ENCODE assay signal across 9 mouse cellular contexts in the genomic region with DNA sequence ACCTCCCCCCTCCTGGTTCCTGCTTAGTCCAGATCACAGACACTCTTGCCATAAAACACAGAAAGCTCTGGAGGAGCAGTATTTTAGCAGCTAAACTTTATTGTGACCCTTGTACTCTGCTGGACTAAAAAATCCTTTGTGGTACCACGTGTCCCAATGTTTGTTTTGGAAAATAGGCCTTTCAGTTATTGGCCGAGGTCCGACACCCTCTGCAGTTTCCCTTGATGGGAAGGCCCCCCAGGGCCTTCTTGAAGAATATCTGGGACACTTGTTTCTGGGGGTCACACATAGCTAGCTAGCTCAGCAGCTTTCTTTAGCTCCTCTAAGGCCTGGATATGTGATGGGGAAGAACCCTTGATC. TPM values are rescaled to one million over a fixed set of nuclear protein-coding genes. Genes with fewer than 3 reads are reported as not detected.
DNase-seq lines count a peak whose midpoint lies in the region; ATAC-seq and TF ChIP-seq lines count a peak whose summit lies in the region.
"Had no signal": no experiment of that assay in that cellular context is flagged by ENCODE, and none has a peak within 500 bp of the region (broad histone marks: within the 10 kb centered on the region; RNA-seq: fewer than 3 reads in every experiment).

No protein-coding gene starts in this region.

- H3K4me2 ChIP-seq in embryonic facial prominence, embryonic 14.5 days (ENCODE audit: low read depth, low read length): peak overlapping the region; percentile 96
- H3K4me2 ChIP-seq in hindbrain, postnatal 0 days (ENCODE audit: low read depth, low read length): peak overlapping the region; percentile 86

- no peak for TF ChIP-seq CTCF in hindbrain, postnatal 0 days (IDR thresholded peaks at IDR 0.05; ENCODE audit: low read depth)

- 0 out of 2 replicates have a peak, but pooled peaks cover 5% of the 10 kb centered on the region for H3K4me1 ChIP-seq in embryonic facial prominence, embryonic 14.5 days (ENCODE audit: control insufficient read depth, insufficient read depth, low read length)
- H3K4me1 ChIP-seq in hindbrain, postnatal 0 days (ENCODE audit: insufficient read depth, low read length): 0 out of 2 replicates have a peak, but pooled peaks cover 3% of the 10 kb centered on the region
- H3K4me1 ChIP-seq in midbrain, embryonic 10.5 days: peaks cover 22% of the 10 kb centered on the region

- peak overlapping the region; percentile 69 for H3K9ac ChIP-seq in embryonic facial prominence, embryonic 14.5 days (ENCODE audit: low read depth, low read length)
- H3K9ac ChIP-seq in hindbrain, postnatal 0 days (replicated peaks; ENCODE audit: low read length): peak overlapping the region; percentile 88

- H3K4me3 ChIP-seq in embryonic facial prominence, embryonic 14.5 days (ENCODE audit: low read depth, low read length): peak overlapping the region; percentile 65
- peak overlapping the region; percentile 66 for H3K4me3 ChIP-seq in hindbrain, postnatal 0 days (ENCODE audit: low read length)
- peak overlapping the region; percentile 67 for H3K4me3 ChIP-seq in midbrain, embryonic 10.5 days

- no peaks in the 10 kb centered on the region for H3K9me3 ChIP-seq in embryonic facial prominence, embryonic 14.5 days (ENCODE audit: control insufficient read depth, low read length)
- H3K9me3 ChIP-seq in hindbrain, postnatal 0 days (ENCODE audit: low read length): no peaks in the 10 kb centered on the region
- H3K9me3 ChIP-seq in midbrain, embryonic 10.5 days (replicated peaks): no peaks in the 10 kb centered on the region

- intact Hi-C loops in heart, postnatal 14 days (cut with DNase I): loop anchor here (5.0 kb wide), 1 partner anchor 50 kb away; no protein-coding TSS in a partner anchor

- WGBS in embryonic facial prominence, embryonic 14.5 days: 56% methylated on average over 3 of the region's 3 CpGs
- 38% methylated on average over 3 of the region's 3 CpGs for WGBS in hindbrain, postnatal 0 days
- WGBS in midbrain, embryonic 10.5 days: 60% methylated on average over 3 of the region's 3 CpGs

- no peaks in the 10 kb centered on the region for H3K27me3 ChIP-seq in embryonic facial prominence, embryonic 14.5 days (replicated peaks; ENCODE audit: control insufficient read depth, insufficient read depth, low read length)
- no peaks in the 10 kb centered on the region for H3K27me3 ChIP-seq in hindbrain, postnatal 0 days (ENCODE audit: insufficient read depth, low read length)
- H3K27me3 ChIP-seq in midbrain, embryonic 10.5 days (ENCODE audit: low read depth, poor library complexity, severe bottlenecking): peaks cover 44% of the 10 kb centered on the region

- DNase-seq in heart, adult 11 months: peak; percentile 92
- no peak for DNase-seq in heart, postnatal 14 days
- DNase-seq in embryonic facial prominence, embryonic 14.5 days (ENCODE audit: low spot score): no peak
- no peak for DNase-seq in hindbrain, postnatal 0 days (ENCODE audit: low spot score)
- DNase-seq in midbrain, embryonic 10.5 days (ENCODE audit: low spot score): no peak
- no peak for DNase-seq in embryo, embryonic 11 days
- no peak for DNase-seq in thymus, postnatal 10 days (ENCODE audit: low spot score in 2 of 2)
- no peak for DNase-seq in adrenal gland, postnatal 36 days

- H3K36me3 ChIP-seq in embryonic facial prominence, embryonic 14.5 days (ENCODE audit: control insufficient read depth, insufficient read depth, low read length): no peaks in the 10 kb centered on the region
- H3K36me3 ChIP-seq in hindbrain, postnatal 0 days (ENCODE audit: insufficient read depth, low read length): peaks cover 5% of the 10 kb centered on the region; the same call in 1 of the 2 replicates
- peaks cover 19% of the 10 kb centered on the region for H3K36me3 ChIP-seq in midbrain, embryonic 10.5 days

- 0 out of 2 replicates have a peak overlapping the region, but pooled peaks have one; percentile 24 for H3K27ac ChIP-seq in embryonic facial prominence, embryonic 14.5 days (replicated peaks; ENCODE audit: low read depth, low read length)
- peak overlapping the region; percentile 80 for H3K27ac ChIP-seq in hindbrain, postnatal 0 days
- H3K27ac ChIP-seq in midbrain, embryonic 10.5 days (replicated peaks): peak overlapping the region; percentile 86
- H3K27ac ChIP-seq: macrophage had no signal

- ATAC-seq in embryonic facial prominence, embryonic 14.5 days (ENCODE audit: low read depth): no peak
- no peak for ATAC-seq in hindbrain, postnatal 0 days

RNA-seq across cellular contexts. Expression of a gene that starts 1.5 kb away (rescaled TPM):
- total RNA-seq in heart, postnatal 14 days (2021): 1 to 10 TPM; 4.5 to 5.5 TPM
- 38.7 and 42.8 TPM in 2 replicates for polyA plus RNA-seq in embryonic facial prominence, embryonic 14.5 days (2014; fragmentation: Nextera tagmentation; extraction: Ambion mirVana)
- 133 and 136 TPM in 2 replicates for total RNA-seq in hindbrain, postnatal 0 days (2014; rRNA removed)
- 97.6 and 103 TPM in 2 replicates for polyA plus RNA-seq in hindbrain, postnatal 0 days (2015; fragmentation: Nextera tagmentation; extraction: Ambion mirVana)
- 42.9 and 43.8 TPM in 2 replicates for polyA plus RNA-seq in midbrain, embryonic 10.5 days (2016; fragmentation: Nextera tagmentation; extraction: Ambion mirVana)
- total RNA-seq in adrenal gland, postnatal 36 days (2021): 10 to 100 TPM; 10.9 to 13.1 TPM
- polyA plus RNA-seq: macrophage had no signal

RNA-seq across cellular contexts. Expression of a gene that starts 28.5 kb away (rescaled TPM):
- 100 to 1,000 TPM in 1 of 2 experiments, 10 to 100 TPM in 1; 98.9 to 106 TPM for total RNA-seq in heart, postnatal 14 days (2021)
- 190 and 200 TPM in 2 replicates for polyA plus RNA-seq in embryonic facial prominence, embryonic 14.5 days (2014; fragmentation: Nextera tagmentation; extraction: Ambion mirVana)
- total RNA-seq in hindbrain, postnatal 0 days (2014; rRNA removed): 261 and 340 TPM in 2 replicates
- polyA plus RNA-seq in hindbrain, postnatal 0 days (2015; fragmentation: Nextera tagmentation; extraction: Ambion mirVana): 309 and 328 TPM in 2 replicates
- 165 and 198 TPM in 2 replicates for polyA plus RNA-seq in midbrain, embryonic 10.5 days (2016; fragmentation: Nextera tagmentation; extraction: Ambion mirVana)
- total RNA-seq in adrenal gland, postnatal 36 days (2021): 100 to 1,000 TPM; 127 to 129 TPM

Comparison
In these comparisons a context has a peak if more than half of its experiments do, and no peak if none do; other contexts are left out.
1. H3K27ac ChIP-seq: peak in every context shown above with its lines; median percentile 86 in midbrain, embryonic 10.5 days; 80 in hindbrain, postnatal 0 days; 24 in embryonic facial prominence, embryonic 14.5 days.